Mouse (Mus musculus): ENCODE data around the gene Smpx.

Gene Smpx

GRCm38 (mm10) chrX:157698862-157699261, at the start of gene Smpx:
Gene Smpx, plus strand, starts transcription at chrX:157698910.
- no peak for DNase-seq (ENCODE audit: low spot score in 2 of 2)

- DNase-seq (ENCODE audit: low spot score in 2 of 2) = no peak
These were observed 43.7 kb upstream of the Smpx start for GRCm38 (mm10) chrX:157655047-157655446.

- DNase-seq (ENCODE audit: low spot score in 2 of 2) = no peak
These were observed 41.4 kb upstream of the Smpx start for GRCm38 (mm10) chrX:157657356-157657755.

GRCm38 (mm10) chrX:157671820-157672219, 26.9 kb upstream of the Smpx start:
- no peak for DNase-seq (ENCODE audit: low spot score in 2 of 2)

- DNase-seq (ENCODE audit: low spot score in 2 of 2) = no peak
These were observed 23.9 kb upstream of the Smpx start for GRCm38 (mm10) chrX:157674667-157675350.

- DNase-seq (ENCODE audit: low spot score in 2 of 2) = no peak
These were observed 7.5 kb upstream of the Smpx start for GRCm38 (mm10) chrX:157691186-157691585.

- DNase-seq (ENCODE audit: low spot score in 2 of 2) = no peak
These were observed 1.0 kb upstream of the Smpx start for GRCm38 (mm10) chrX:157697591-157698135.

GRCm38 (mm10) chrX:157707236-157707635, 8.5 kb downstream of the Smpx start:
- DNase-seq (ENCODE audit: low spot score in 2 of 2) = no peak

- DNase-seq (ENCODE audit: low spot score in 2 of 2) = no peak
These were observed 10.0 kb downstream of the Smpx start for GRCm38 (mm10) chrX:157708616-157709280.

- no peak for DNase-seq (ENCODE audit: low spot score in 2 of 2)
These were observed 21.2 kb downstream of the Smpx start for GRCm38 (mm10) chrX:157719907-157720306.

GRCm38 (mm10) chrX:157730622-157731341, 32.1 kb downstream of the Smpx start:
- DNase-seq (ENCODE audit: low spot score in 2 of 2) = peak; percentile 32 to 55

GRCm38 (mm10) chrX:157731658-157732314, 33.1 kb downstream of the Smpx start:
- DNase-seq (ENCODE audit: low spot score in 2 of 2) = peak; percentile 67 to 68

GRCm38 (mm10) chrX:157732346-157732745, 33.6 kb downstream of the Smpx start:
- DNase-seq (ENCODE audit: low spot score in 2 of 2) = no peak

GRCm38 (mm10) chrX:157733836-157734235, 35.1 kb downstream of the Smpx start:
- no peak for DNase-seq (ENCODE audit: low spot score in 2 of 2)

GRCm38 (mm10) chrX:157734341-157734740, 35.6 kb downstream of the Smpx start:
- DNase-seq (ENCODE audit: low spot score in 2 of 2) = no peak

- DNase-seq (ENCODE audit: low spot score in 2 of 2) = no peak
These were observed 49.3 kb downstream of the Smpx start for GRCm38 (mm10) chrX:157747815-157748544.

- DNase-seq (ENCODE audit: low spot score in 2 of 2) = no peak
These were observed 55.8 kb downstream of the Smpx start for GRCm38 (mm10) chrX:157754559-157754958.

- no peak for DNase-seq (ENCODE audit: low spot score in 2 of 2)
These were observed 63.8 kb downstream of the Smpx start for GRCm38 (mm10) chrX:157762542-157762941.

GRCm38 (mm10) chrX:157801669-157802068, 103.0 kb downstream of the Smpx start:
- no peak for DNase-seq (ENCODE audit: low spot score in 2 of 2)
